In the genomic region with DNA sequence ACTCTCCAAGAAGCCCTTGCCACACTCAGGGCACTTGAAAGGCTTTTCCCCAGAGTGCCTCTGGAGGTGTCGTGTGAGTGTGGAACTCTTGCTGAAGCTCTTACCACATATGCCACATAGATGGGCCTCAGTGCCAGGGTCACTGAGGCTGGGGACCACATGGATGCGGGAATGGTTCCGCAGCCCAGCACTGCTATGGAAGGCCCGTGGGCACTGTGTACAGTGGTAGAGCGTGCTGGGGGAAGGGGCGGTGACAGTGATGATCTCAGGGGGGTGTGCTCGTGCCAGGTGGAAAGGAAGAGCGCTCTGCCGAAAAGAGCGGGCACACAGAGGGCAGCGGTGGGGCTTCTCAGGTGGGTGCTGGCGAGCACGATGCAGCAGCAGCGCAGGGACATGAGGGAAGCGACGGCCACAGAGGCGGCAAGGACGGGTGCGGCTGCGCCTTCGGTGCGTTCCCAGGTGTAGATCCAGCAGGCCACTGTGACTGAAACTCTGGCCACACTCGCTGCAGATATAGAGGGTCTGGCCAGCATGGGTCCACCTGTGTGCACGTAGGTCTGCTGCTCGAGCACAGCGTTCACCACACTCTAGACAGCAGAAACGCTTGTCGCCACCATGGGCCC, we compare ENCODE assay signal across 16 mouse cellular contexts. TPM values are rescaled to one million over a fixed set of nuclear protein-coding genes. Genes with fewer than 3 reads are reported as not detected.
DNase-seq lines count a peak whose midpoint lies in the region; ATAC-seq and TF ChIP-seq lines count a peak whose summit lies in the region.
"Had no signal": no experiment of that assay in that cellular context is flagged by ENCODE, and none has a peak within 500 bp of the region (broad histone marks: within the 10 kb centered on the region; RNA-seq: fewer than 3 reads in every experiment).

No protein-coding gene starts in this region.

- no peak for TF ChIP-seq POLR2A in MEL (IDR thresholded peaks at IDR 0.05; ENCODE audit: control insufficient read depth in 1 of 2, insufficient read depth in 1 of 2, low read depth in 1 of 2, low read length in 2 of 2, poor library complexity in 1 of 2)

- peaks cover 35% of the 10 kb centered on the region for H3K36me3 ChIP-seq in forebrain, postnatal 0 days (ENCODE audit: insufficient read depth)
- peaks cover 44% of the 10 kb centered on the region for H3K36me3 ChIP-seq in forebrain, embryonic 12.5 days (replicated peaks)
- peaks cover 51% of the 10 kb centered on the region for H3K36me3 ChIP-seq in lung, embryonic 14.5 days (ENCODE audit: insufficient read depth)
- peaks cover 8 to 10% of the 10 kb centered on the region in 2 experiments for H3K36me3 ChIP-seq in MEL (ENCODE audit: control insufficient read depth in 1 of 2, insufficient read depth in 2 of 2, low read length in 2 of 2)
- peaks cover 15% of the 10 kb centered on the region for H3K36me3 ChIP-seq in midbrain, postnatal 0 days (ENCODE audit: insufficient read depth, low read length)

- H3K79me2 ChIP-seq in MEL (ENCODE audit: control insufficient read depth, insufficient read depth, low read length, poor library complexity), result peaks cover 1% of the 10 kb centered on the region; the same call in 1 of the 2 replicates

- TF ChIP-seq CTCF in forebrain, postnatal 0 days (IDR thresholded peaks at IDR 0.05; ENCODE audit: low read depth), result no peak
- TF ChIP-seq CTCF in lung, embryonic 14.5 days (IDR thresholded peaks at IDR 0.05; ENCODE audit: low read depth), result no peak
- no peak for TF ChIP-seq CTCF in MEL (IDR thresholded peaks at IDR 0.05 in 2 of 3, conservative IDR thresholded peaks at IDR 0.05 in 1 of 3; ENCODE audit: control insufficient read depth in 1 of 3, insufficient read depth in 1 of 3, low read depth in 2 of 3, low read length in 3 of 3, poor library complexity in 1 of 3, severe bottlenecking in 1 of 3)
- no peak for TF ChIP-seq CTCF in midbrain, postnatal 0 days (IDR thresholded peaks at IDR 0.05)

- H3K4me1 ChIP-seq in forebrain, postnatal 0 days (ENCODE audit: insufficient read depth), result no peaks in the 10 kb centered on the region
- peaks cover 5% of the 10 kb centered on the region for H3K4me1 ChIP-seq in forebrain, embryonic 12.5 days
- no peaks in the 10 kb centered on the region for H3K4me1 ChIP-seq in lung, embryonic 14.5 days (ENCODE audit: insufficient read depth)
- H3K4me1 ChIP-seq in MEL (ENCODE audit: control insufficient read depth in 1 of 2, insufficient read depth in 2 of 2, low read length in 2 of 2), result peaks cover under 1 to 2% of the 10 kb centered on the region in 2 experiments; a peak in 3 of 4 replicates
- H3K4me1 ChIP-seq in midbrain, postnatal 0 days (ENCODE audit: insufficient read depth, low read length), result peaks cover 4% of the 10 kb centered on the region; the same call in 1 of the 2 replicates

- no peak overlapping the region for H3K27ac ChIP-seq in forebrain, postnatal 0 days (ENCODE audit: low read depth, low read length)
- H3K27ac ChIP-seq in forebrain, embryonic 12.5 days, result no peak overlapping the region
- H3K27ac ChIP-seq in lung, embryonic 14.5 days (ENCODE audit: low read depth), result no peak overlapping the region
- H3K27ac ChIP-seq in MEL (ENCODE audit: control insufficient read depth, low read depth, low read length), result no peak overlapping the region
- no peak overlapping the region for H3K27ac ChIP-seq in midbrain, postnatal 0 days (ENCODE audit: low read depth, low read length)
- H3K27ac ChIP-seq: embryonic facial prominence, embryonic 15.5 days; heart, adult 2 months had no signal

- 73% methylated on average over 28 of the region's 28 CpGs for WGBS in forebrain, postnatal 0 days
- WGBS in forebrain, embryonic 12.5 days, result 73% methylated on average over 28 of the region's 28 CpGs
- 65% methylated on average over 28 of the region's 28 CpGs for WGBS in lung, embryonic 14.5 days
- 71% methylated on average over 28 of the region's 28 CpGs for WGBS in midbrain, postnatal 0 days

- no peak overlapping the region for H3K4me3 ChIP-seq in forebrain, postnatal 0 days (ENCODE audit: low read depth, low read length)
- H3K4me3 ChIP-seq in forebrain, embryonic 12.5 days (replicated peaks), result no peak overlapping the region
- H3K4me3 ChIP-seq in lung, embryonic 14.5 days (ENCODE audit: low read depth, low read length), result no peak overlapping the region
- H3K4me3 ChIP-seq in MEL (ENCODE audit: control insufficient read depth in 1 of 2, insufficient read depth in 1 of 2, low read depth in 2 of 2, low read length in 2 of 2), result no peak overlapping the region
- H3K4me3 ChIP-seq in midbrain, postnatal 0 days (ENCODE audit: low read depth, low read length), result no peak overlapping the region
- H3K4me3 ChIP-seq: embryonic facial prominence, embryonic 15.5 days; heart, adult 2 months had no signal

- no peak for DNase-seq in forebrain, postnatal 0 days
- no peak for DNase-seq in lung, embryonic 14.5 days
- DNase-seq in lung, postnatal 14 days, result no peak
- no peak for DNase-seq in MEL (ENCODE audit: low read depth, low spot score)
- no peak for DNase-seq in midbrain, postnatal 0 days (ENCODE audit: low spot score)
- no peak for DNase-seq in gastrocnemius, postnatal 25 days
- no peak for DNase-seq in cerebellum, postnatal 36 days
- DNase-seq: adrenal gland, adult 8-10 months; B cell, adult 2 months; cerebellum, adult 11 months; heart, adult 2 months; kidney, postnatal 25 days had no signal

- TF ChIP-seq RAD21 in MEL (IDR thresholded peaks at IDR 0.05; ENCODE audit: low read depth, low read length), result no peak

- no peak overlapping the region for H3K9ac ChIP-seq in forebrain, postnatal 0 days
- no peak overlapping the region for H3K9ac ChIP-seq in forebrain, embryonic 12.5 days
- H3K9ac ChIP-seq in lung, embryonic 14.5 days, result no peak overlapping the region
- no peak overlapping the region for H3K9ac ChIP-seq in MEL (ENCODE audit: control insufficient read depth, low read depth, low read length, poor library complexity, severe bottlenecking)
- H3K9ac ChIP-seq in midbrain, postnatal 0 days (replicated peaks; ENCODE audit: low read length, poor library complexity, severe bottlenecking), result no peak overlapping the region
- H3K9ac ChIP-seq: embryonic facial prominence, embryonic 15.5 days had no signal

- ATAC-seq in forebrain, postnatal 0 days, result peak; percentile 37; the same call in 1 of the 2 replicates
- ATAC-seq in forebrain, embryonic 12.5 days (ENCODE audit: low FRiP score), result no peak
- ATAC-seq in lung, embryonic 14.5 days (ENCODE audit: insufficient read depth), result peak; percentile 56; the same call in 1 of the 2 replicates
- peak; percentile 48; the same call in 1 of the 2 replicates for ATAC-seq in midbrain, postnatal 0 days (ENCODE audit: low FRiP score)
- ATAC-seq: Patski had no signal

- no peak for TF ChIP-seq EP300 in MEL (IDR thresholded peaks at IDR 0.05; ENCODE audit: low read depth in 1 of 2, low read length in 2 of 2)

- no peaks in the 10 kb centered on the region for H3K9me3 ChIP-seq in forebrain, postnatal 0 days (ENCODE audit: low read length)
- no peaks in the 10 kb centered on the region for H3K9me3 ChIP-seq in forebrain, embryonic 12.5 days
- H3K9me3 ChIP-seq in lung, embryonic 14.5 days (ENCODE audit: low read depth, low read length), result no peaks in the 10 kb centered on the region
- H3K9me3 ChIP-seq in MEL (replicated peaks; ENCODE audit: insufficient read depth, low read length), result no peaks in the 10 kb centered on the region
- H3K9me3 ChIP-seq in midbrain, postnatal 0 days (ENCODE audit: low read length), result no peaks in the 10 kb centered on the region
- H3K9me3 ChIP-seq: embryonic facial prominence, embryonic 15.5 days had no signal

- H3K4me2 ChIP-seq in forebrain, postnatal 0 days (ENCODE audit: low read depth), result no peak overlapping the region
- no peak overlapping the region for H3K4me2 ChIP-seq in forebrain, embryonic 12.5 days
- no peak overlapping the region for H3K4me2 ChIP-seq in lung, embryonic 14.5 days
- no peak overlapping the region for H3K4me2 ChIP-seq in midbrain, postnatal 0 days (ENCODE audit: low read depth, low read length, poor library complexity, severe bottlenecking)
- H3K4me2 ChIP-seq: embryonic facial prominence, embryonic 15.5 days had no signal

- no peaks in the 10 kb centered on the region for H3K27me3 ChIP-seq in forebrain, postnatal 0 days (ENCODE audit: insufficient read depth, low read length)
- no peaks in the 10 kb centered on the region for H3K27me3 ChIP-seq in forebrain, embryonic 12.5 days
- no peaks in the 10 kb centered on the region for H3K27me3 ChIP-seq in lung, embryonic 14.5 days (ENCODE audit: insufficient read depth, low read length)
- H3K27me3 ChIP-seq in MEL (ENCODE audit: control insufficient read depth in 1 of 2, insufficient read depth in 2 of 2, low read length in 2 of 2), result no peaks in the 10 kb centered on the region
- no peaks in the 10 kb centered on the region for H3K27me3 ChIP-seq in midbrain, postnatal 0 days (ENCODE audit: insufficient read depth, low read length)
- H3K27me3 ChIP-seq: embryonic facial prominence, embryonic 15.5 days; Patski had no signal

RNA-seq across cellular contexts. Expression of a gene that starts 10.0 kb away (rescaled TPM):
- total RNA-seq in forebrain, postnatal 0 days (2014; rRNA removed), result 25.6 and 30.0 TPM in 2 replicates
- polyA plus RNA-seq in forebrain, postnatal 0 days (2015; fragmentation: Nextera tagmentation; extraction: Ambion mirVana), result 14.8 and 17.7 TPM in 2 replicates
- 29.3 and 30.1 TPM in 2 replicates for polyA plus RNA-seq in forebrain, embryonic 12.5 days (2016; fragmentation: Nextera tagmentation; extraction: Ambion mirVana)
- 13.9 and 15.2 TPM in 2 replicates for polyA plus RNA-seq in lung, embryonic 14.5 days (2014; fragmentation: Nextera tagmentation; extraction: Ambion mirVana)
- 16.0 and 25.7 TPM in 2 replicates for total RNA-seq in MEL (2012; rRNA removed)
- polyA plus RNA-seq in MEL (2012; ENCODE audit: insufficient read depth in 1 of 2, insufficient read length in 2 of 2, low read depth in 1 of 2, low replicate concordance in 2 of 2, missing spikeins in 1 of 2), result 10 to 100 TPM in 1 of 2 experiments, not detected in 1; 38.0 TPM
- total RNA-seq in midbrain, postnatal 0 days (2014; rRNA removed), result 24.4 and 26.0 TPM in 2 replicates
- polyA plus RNA-seq in midbrain, postnatal 0 days (2015; fragmentation: Nextera tagmentation; extraction: Ambion mirVana), result 20.1 and 22.6 TPM in 2 replicates
- total RNA-seq in gastrocnemius, postnatal 25 days (2021), result 1 to 10 TPM; 2.7 to 4.3 TPM

RNA-seq across cellular contexts. Expression of a gene that starts 13.3 kb away (rescaled TPM):
- 41.5 and 41.7 TPM in 2 replicates for total RNA-seq in forebrain, postnatal 0 days (2014; rRNA removed)
- 38.8 and 41.2 TPM in 2 replicates for polyA plus RNA-seq in forebrain, postnatal 0 days (2015; fragmentation: Nextera tagmentation; extraction: Ambion mirVana)
- 37.7 and 40.4 TPM in 2 replicates for polyA plus RNA-seq in forebrain, embryonic 12.5 days (2016; fragmentation: Nextera tagmentation; extraction: Ambion mirVana)
- polyA plus RNA-seq in lung, embryonic 14.5 days (2014; fragmentation: Nextera tagmentation; extraction: Ambion mirVana), result 31.3 and 39.1 TPM in 2 replicates
- total RNA-seq in MEL (2012; rRNA removed), result 27.2 and 39.5 TPM in 2 replicates
- polyA plus RNA-seq in MEL (2012; ENCODE audit: insufficient read depth in 1 of 2, insufficient read length in 2 of 2, low read depth in 1 of 2, low replicate concordance in 2 of 2, missing spikeins in 1 of 2), result 10 to 100 TPM in 1 of 2 experiments, not detected in 1; 22.6 TPM
- 38.1 and 42.1 TPM in 2 replicates for total RNA-seq in midbrain, postnatal 0 days (2014; rRNA removed)
- polyA plus RNA-seq in midbrain, postnatal 0 days (2015; fragmentation: Nextera tagmentation; extraction: Ambion mirVana), result 41.1 and 46.9 TPM in 2 replicates
- 10 to 100 TPM; 37.7 to 40.6 TPM for total RNA-seq in gastrocnemius, postnatal 25 days (2021)

RNA-seq across cellular contexts. Expression of a gene that starts 13.6 kb away (rescaled TPM):
- total RNA-seq in forebrain, postnatal 0 days (2014; rRNA removed), result 43.1 and 44.3 TPM in 2 replicates
- 35.8 and 44.9 TPM in 2 replicates for polyA plus RNA-seq in forebrain, postnatal 0 days (2015; fragmentation: Nextera tagmentation; extraction: Ambion mirVana)
- polyA plus RNA-seq in forebrain, embryonic 12.5 days (2016; fragmentation: Nextera tagmentation; extraction: Ambion mirVana), result 45.2 and 51.0 TPM in 2 replicates
- polyA plus RNA-seq in lung, embryonic 14.5 days (2014; fragmentation: Nextera tagmentation; extraction: Ambion mirVana), result 26.3 and 26.4 TPM in 2 replicates
- 27.3 and 31.7 TPM in 2 replicates for total RNA-seq in MEL (2012; rRNA removed)
- polyA plus RNA-seq in MEL (2012; ENCODE audit: insufficient read depth in 1 of 2, insufficient read length in 2 of 2, low read depth in 1 of 2, low replicate concordance in 2 of 2, missing spikeins in 1 of 2), result 10 to 100 TPM in 1 of 2 experiments, not detected in 1; 32.8 TPM
- 44.0 and 53.8 TPM in 2 replicates for total RNA-seq in midbrain, postnatal 0 days (2014; rRNA removed)
- polyA plus RNA-seq in midbrain, postnatal 0 days (2015; fragmentation: Nextera tagmentation; extraction: Ambion mirVana), result 42.4 and 46.3 TPM in 2 replicates
- total RNA-seq in gastrocnemius, postnatal 25 days (2021), result 10 to 100 TPM; 22.8 to 27.5 TPM

RNA-seq across cellular contexts. Expression of a gene that starts 42.3 kb away (rescaled TPM):
- total RNA-seq in forebrain, postnatal 0 days (2014; rRNA removed), result not detected in 2 replicates
- polyA plus RNA-seq in forebrain, postnatal 0 days (2015; fragmentation: Nextera tagmentation; extraction: Ambion mirVana), result 0.10 TPM in 1 of 2 replicates, not detected in the other
- not detected in 2 replicates for polyA plus RNA-seq in forebrain, embryonic 12.5 days (2016; fragmentation: Nextera tagmentation; extraction: Ambion mirVana)
- polyA plus RNA-seq in lung, embryonic 14.5 days (2014; fragmentation: Nextera tagmentation; extraction: Ambion mirVana), result not detected in 2 replicates
- total RNA-seq in MEL (2012; rRNA removed), result not detected in 2 replicates
- not detected for polyA plus RNA-seq in MEL (2012; ENCODE audit: insufficient read depth in 1 of 2, insufficient read length in 2 of 2, low read depth in 1 of 2, low replicate concordance in 2 of 2, missing spikeins in 1 of 2)
- total RNA-seq in midbrain, postnatal 0 days (2014; rRNA removed), result 0.09 and 0.38 TPM in 2 replicates
- polyA plus RNA-seq in midbrain, postnatal 0 days (2015; fragmentation: Nextera tagmentation; extraction: Ambion mirVana), result not detected in 2 replicates
- total RNA-seq in gastrocnemius, postnatal 25 days (2021), result not detected
- total RNA-seq: adrenal gland, adult 8-10 months; heart, adult 2 months had no signal
- polyA plus RNA-seq: heart, adult 2 months; hindbrain, embryonic 11.5 days; Patski had no signal
